Mouse (Mus musculus) spleen, adult 2 months (tissue): ENCODE data around the gene Ptcd2. TPM values are rescaled to one million over a fixed set of nuclear protein-coding genes. Genes with fewer than 3 reads are reported as not detected.
A peak's percentile ranks its signal among the peaks of the same experiment; 100 is the strongest.

Source experiments
- DNase-seq, 2 experiments: peaks; one replicate each; pipeline versions ENCODE4 v3.0.0 to v3.0.0-alpha.2; 2012 to 2021; ENCODE audit warnings: low spot score in 2 of 2, low read depth in 1 of 2
- H3K27ac ChIP-seq: fragments of 200-500 bp; 2 replicates; pipeline ENCODE4 v1.5.1; 2012; ENCODE audit warnings: low read length, inconsistent platforms; ENCODE audit not compliant: insufficient read depth
- H3K27me3 ChIP-seq: fragments of 200-500 bp; 2 replicates; pipeline ENCODE4 v1.6.1; 2012; ENCODE audit warnings: mild to moderate bottlenecking, moderate library complexity, low read length, inconsistent platforms; ENCODE audit not compliant: control insufficient read depth, insufficient read depth
- H3K36me3 ChIP-seq: fragments of 200-500 bp; 2 replicates; pipeline ENCODE4 v1.6.1; 2012; ENCODE audit warnings: mild to moderate bottlenecking, low read length, inconsistent platforms; ENCODE audit not compliant: control insufficient read depth, insufficient read depth
- H3K4me1 ChIP-seq: fragments of 200-500 bp; 2 replicates; pipeline ENCODE4 v1.6.1; 2011; ENCODE audit warnings: inconsistent platforms; ENCODE audit not compliant: control insufficient read depth, insufficient read depth, insufficient read length
- H3K4me3 ChIP-seq: fragments of 200-500 bp; 2 replicates; pipeline ENCODE4 v1.5.1; 2011; ENCODE audit warnings: mild to moderate bottlenecking, inconsistent platforms; ENCODE audit not compliant: insufficient read depth, insufficient read length; ENCODE audit errors: extremely low read depth
- CTCF ChIP-seq: fragments of 200-500 bp; IDR thresholded peaks from 2 replicates; pipeline ENCODE4 v1.5.1; 2011; ENCODE audit warnings: mild to moderate bottlenecking, inconsistent platforms; ENCODE audit not compliant: insufficient read depth, insufficient read length, insufficient replicate concordance; ENCODE audit errors: extremely low read depth
- POLR2A ChIP-seq: fragments of 200-500 bp; IDR thresholded peaks from 2 replicates; pipeline ENCODE4 v1.6.1; 2011; ENCODE audit warnings: low read depth, low read length, inconsistent platforms
- WGBS: fragments of 180-500 bp; shearing (Covaris S2); methylation state at CpG from one replicate; pipeline ENCODE4 v1.1.7; 2018; 5-methylcytosine and 5-hydroxymethylcytosine counted together
- polyA plus RNA-seq: library from polyadenylated mRNA; depleted of rRNA; stranded (reverse); fragments of >200 nt; gene quantifications from 2 replicates; pipeline ENCODE4 v1.2.3, GENCODE M21; 2012

Gene Ptcd2
- polyA plus RNA-seq, 1 experiment = 12.3 TPM

- DNase-seq = no peak
- H3K27me3 ChIP-seq = no peaks in the 10 kb centered on the region
- H3K27ac ChIP-seq = no peak overlapping the region
- no peaks in the 10 kb centered on the region for H3K36me3 ChIP-seq
- WGBS = 76% methylated on average over 1 of the region's 1 CpGs
- H3K4me1 ChIP-seq = no peaks in the 10 kb centered on the region
- no peak for TF ChIP-seq POLR2A
- TF ChIP-seq CTCF = no peak
- no peak overlapping the region for H3K4me3 ChIP-seq
Observed at GRCm38 (mm10) chr13:99305186-99305585, 39.3 kb downstream of the Ptcd2 start.

DNA sequence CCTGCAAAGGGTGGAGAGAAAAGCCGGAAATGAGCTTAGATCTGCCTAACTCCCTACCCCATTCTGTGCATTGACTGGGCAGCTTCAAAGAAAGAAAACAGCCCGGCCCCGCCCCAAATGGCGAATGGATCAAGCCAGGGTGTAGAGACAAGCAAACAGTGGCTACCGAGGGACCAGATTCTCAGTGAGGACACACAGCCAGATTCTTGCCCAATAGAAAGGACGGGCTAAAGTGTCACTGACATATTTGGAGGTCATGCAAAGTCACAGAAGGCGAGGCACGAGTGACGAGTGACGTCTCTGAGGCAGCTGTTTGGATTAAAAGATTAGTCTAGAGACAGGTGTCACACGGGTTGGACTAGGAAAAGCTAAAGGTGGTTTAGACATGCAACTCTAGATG, 40.1 kb downstream of the Ptcd2 start:
- DNase-seq = no peak
- Histone ChIP-seq H3K27me3 (no peaks in the 10 kb centered on the region), H3K4me3 (no peak overlapping the region), H3K4me1 (no peaks in the 10 kb centered on the region), H3K27ac (no peak overlapping the region), H3K36me3 (no peaks in the 10 kb centered on the region)
- TF ChIP-seq CTCF = no peak
- TF ChIP-seq POLR2A = no peak
- WGBS = 88% methylated on average over 11 of the region's 11 CpGs

GRCm38 (mm10) chr13:99303846-99304245, 40.7 kb downstream of the Ptcd2 start:
- no peak for DNase-seq
- Histone ChIP-seq H3K27ac (no peak overlapping the region), H3K36me3 (no peaks in the 10 kb centered on the region), H3K27me3 (no peaks in the 10 kb centered on the region), H3K4me3 (no peak overlapping the region), H3K4me1 (no peaks in the 10 kb centered on the region)
- TF ChIP-seq CTCF = no peak
- TF ChIP-seq POLR2A = no peak
- 84% methylated on average over 5 of the region's 5 CpGs for WGBS

- WGBS = 77% methylated on average over 5 of the region's 5 CpGs
- no peak overlapping the region for H3K4me3 ChIP-seq
- no peaks in the 10 kb centered on the region for H3K4me1 ChIP-seq
- H3K27me3 ChIP-seq = no peaks in the 10 kb centered on the region
- no peaks in the 10 kb centered on the region for H3K36me3 ChIP-seq
- H3K27ac ChIP-seq = no peak overlapping the region
- DNase-seq = no peak
- TF ChIP-seq POLR2A (no peak), CTCF (no peak)
Observed at GRCm38 (mm10) chr13:99299921-99300320, 44.6 kb downstream of the Ptcd2 start.

GRCm38 (mm10) chr13:99294176-99294575, 50.3 kb downstream of the Ptcd2 start:
- no peak overlapping the region for H3K4me3 ChIP-seq
- no peaks in the 10 kb centered on the region for H3K27me3 ChIP-seq
- 92% methylated on average over 13 of the region's 13 CpGs for WGBS
- no peak overlapping the region for H3K27ac ChIP-seq
- no peak for TF ChIP-seq CTCF
- H3K4me1 ChIP-seq = no peaks in the 10 kb centered on the region
- no peaks in the 10 kb centered on the region for H3K36me3 ChIP-seq
- no peak for DNase-seq

- WGBS = 92% methylated on average over 8 of the region's 8 CpGs
- no peaks in the 10 kb centered on the region for H3K27me3 ChIP-seq
- H3K36me3 ChIP-seq = no peaks in the 10 kb centered on the region
- no peaks in the 10 kb centered on the region for H3K4me1 ChIP-seq
- TF ChIP-seq POLR2A = no peak
- no peak overlapping the region for H3K27ac ChIP-seq
- H3K4me3 ChIP-seq = no peak overlapping the region
- DNase-seq = no peak
Observed at GRCm38 (mm10) chr13:99290766-99291165, 53.7 kb downstream of the Ptcd2 start.

GRCm38 (mm10) chr13:99287786-99288185, 56.7 kb downstream of the Ptcd2 start:
- Histone ChIP-seq H3K36me3 (no peaks in the 10 kb centered on the region), H3K27ac (peak overlapping the region; percentile 22; the same call in 1 of the 2 replicates), H3K27me3 (no peaks in the 10 kb centered on the region), H3K4me1 (no peaks in the 10 kb centered on the region), H3K4me3 (no peak overlapping the region)
- no peak for DNase-seq
- WGBS = 60% methylated on average over 9 of the region's 9 CpGs
- TF ChIP-seq POLR2A (no peak), CTCF (no peak)
